Comparison of ENCODE assay signal across 7 mouse cellular contexts in the genomic region with DNA sequence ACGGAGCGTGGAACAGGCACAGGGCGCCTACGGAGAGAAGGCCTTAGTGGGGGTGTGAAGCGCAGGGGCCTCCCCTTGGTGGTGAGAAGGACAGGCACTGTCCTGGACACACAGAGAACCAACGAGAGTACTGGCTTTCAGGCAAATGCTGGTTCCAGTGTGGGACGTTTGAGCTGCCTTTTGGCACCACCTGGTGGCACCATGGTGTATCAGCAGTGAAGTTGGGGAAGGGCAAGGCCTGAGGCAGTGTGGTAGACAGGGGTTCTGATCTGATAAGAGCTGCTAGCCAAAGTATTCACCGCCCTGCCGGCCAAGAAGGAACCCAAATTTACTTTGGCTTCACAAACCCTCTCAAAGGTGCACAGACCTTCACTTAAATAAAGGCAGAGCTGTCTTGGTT. TPM values are rescaled to one million over a fixed set of nuclear protein-coding genes. Genes with fewer than 3 reads are reported as not detected.
DNase-seq lines count a peak whose midpoint lies in the region; ATAC-seq lines count a peak whose summit lies in the region.

No protein-coding gene starts in this region.

- no peak overlapping the region for H3K9ac ChIP-seq in intestine, embryonic 14.5 days (ENCODE audit: low read length)

- H3K4me3 ChIP-seq in intestine, embryonic 14.5 days (ENCODE audit: low read depth, low read length) = no peak overlapping the region

- no peak overlapping the region for H3K27ac ChIP-seq in intestine, embryonic 14.5 days (ENCODE audit: low read depth)

- no peaks in the 10 kb centered on the region for H3K27me3 ChIP-seq in intestine, embryonic 14.5 days (replicated peaks; ENCODE audit: control insufficient read depth, insufficient read depth, low read length)

- H3K9me3 ChIP-seq in intestine, embryonic 14.5 days (ENCODE audit: control insufficient read depth, low read length) = no peaks in the 10 kb centered on the region

- DNase-seq in R1 (ENCODE audit: low read depth, low spot score) = peak; percentile 71
- DNase-seq in cerebellum, adult 8-10 months = peak; percentile 89
- DNase-seq in frontal cortex, postnatal 25 days (ENCODE audit: low spot score in 2 of 2) = peak; percentile 69 to 83
- peak; percentile 84 for DNase-seq in intestine, embryonic 14.5 days (ENCODE audit: low spot score)
- DNase-seq in left cerebral cortex, postnatal 10 days (ENCODE audit: extremely low spot score in 1 of 2, low spot score in 2 of 2) = peak; percentile 73 to 76
- DNase-seq in mesoderm, embryonic 11.5 days (ENCODE audit: low read depth, low spot score) = peak; percentile 77
- DNase-seq in right cerebral cortex, postnatal 36 days (ENCODE audit: low spot score in 2 of 2) = peak; percentile 65 to 66

- no peak overlapping the region for H3K4me2 ChIP-seq in intestine, embryonic 14.5 days (ENCODE audit: low read length)

- ATAC-seq in intestine, embryonic 14.5 days (replicated peaks; ENCODE audit: low FRiP score, low TSS enrichment, low read depth) = peak; percentile 66; the same call in 1 of the 2 replicates

- peaks cover 60% of the 10 kb centered on the region for H3K36me3 ChIP-seq in intestine, embryonic 14.5 days (ENCODE audit: control insufficient read depth, insufficient read depth, low read length)

- no peaks in the 10 kb centered on the region for H3K4me1 ChIP-seq in intestine, embryonic 14.5 days (replicated peaks; ENCODE audit: control insufficient read depth, insufficient read depth, low read length)

- intact Hi-C loops in left cerebral cortex, postnatal 10 days (cut with DNase I) = loop anchor here (2.0 kb wide), 1 partner anchor 67 kb away; no protein-coding TSS in a partner anchor

- WGBS in intestine, embryonic 14.5 days = 40% methylated on average over 9 of the region's 9 CpGs

RNA-seq across cellular contexts. Expression of a gene that starts 41.8 kb away (rescaled TPM):
- polyA plus RNA-seq in intestine, embryonic 14.5 days (2014; fragmentation: Nextera tagmentation; extraction: Ambion mirVana) = 1.7 and 3.8 TPM in 2 replicates
- total RNA-seq in left cerebral cortex, postnatal 10 days (2021) = 10 to 100 TPM; 21.5 to 27.3 TPM
